Mouse (Mus musculus): ENCODE results near the gene Gne. TPM values are rescaled to one million over a fixed set of nuclear protein-coding genes. Genes with fewer than 3 reads are reported as not detected.

The Gne gene
- 10.6 TPM for polyA plus RNA-seq (2014; fragmentation: Illumina TruSeq; extraction: RNeasy Lipid Tissue Mini Kit (QIAGEN cat#74804); ENCODE audit: low read depth, low replicate concordance)

GRCm38 (mm10) chr4:44083945-44084344, at the start of gene Gne:
Gene Gne, minus strand, starts transcription at chr4:44084177.

DNA sequence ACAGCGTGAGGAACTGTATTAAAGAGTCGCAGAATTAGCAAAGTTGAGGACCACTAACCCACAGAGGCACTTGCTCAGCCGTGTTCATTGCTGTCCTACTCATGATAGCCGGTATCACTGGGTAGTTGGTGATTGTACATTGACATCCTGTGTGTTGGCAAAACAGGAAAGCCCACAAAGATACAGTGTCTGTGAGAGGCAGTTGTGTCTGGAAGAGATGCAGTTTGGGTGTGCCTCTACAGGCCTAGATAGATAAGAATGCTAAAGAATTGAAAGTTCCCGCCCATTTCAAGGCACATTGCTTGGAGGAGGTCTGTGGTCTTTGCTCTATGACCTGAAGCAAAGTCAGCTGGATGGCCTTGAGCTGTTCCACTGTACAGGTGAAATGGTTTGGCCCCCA, 79.9 kb downstream of the Gne start, which contains the start of gene Clta:
Gene Clta (plus strand): TSS at position 327 of the 400 bp plus-strand sequence.

Other genes starting within 250 kb of the Gne start
- not detected for gene Olfr157, start 244.0 kb downstream of the Gne start, polyA plus RNA-seq (2014; fragmentation: Illumina TruSeq; extraction: RNeasy Lipid Tissue Mini Kit (QIAGEN cat#74804); ENCODE audit: low read depth, low replicate concordance)
- gene Olfr155, start 232.6 kb downstream of the Gne start, polyA plus RNA-seq (2014; fragmentation: Illumina TruSeq; extraction: RNeasy Lipid Tissue Mini Kit (QIAGEN cat#74804); ENCODE audit: low read depth, low replicate concordance): not detected
- gene Reck, start 208.6 kb downstream of the Gne start, polyA plus RNA-seq (2014; fragmentation: Illumina TruSeq; extraction: RNeasy Lipid Tissue Mini Kit (QIAGEN cat#74804); ENCODE audit: low read depth, low replicate concordance): 22.4 TPM
- gene Glipr2, start 126.8 kb downstream of the Gne start, polyA plus RNA-seq (2014; fragmentation: Illumina TruSeq; extraction: RNeasy Lipid Tissue Mini Kit (QIAGEN cat#74804); ENCODE audit: low read depth, low replicate concordance): 10.8 TPM
- gene Ccin, start 100.7 kb downstream of the Gne start, polyA plus RNA-seq (2014; fragmentation: Illumina TruSeq; extraction: RNeasy Lipid Tissue Mini Kit (QIAGEN cat#74804); ENCODE audit: low read depth, low replicate concordance): not detected
- 75.8 TPM for gene Clta, start 79.7 kb downstream of the Gne start, polyA plus RNA-seq (2014; fragmentation: Illumina TruSeq; extraction: RNeasy Lipid Tissue Mini Kit (QIAGEN cat#74804); ENCODE audit: low read depth, low replicate concordance)
- 42.7 TPM for gene Rnf38, start 149.6 kb upstream of the Gne start, polyA plus RNA-seq (2014; fragmentation: Illumina TruSeq; extraction: RNeasy Lipid Tissue Mini Kit (QIAGEN cat#74804); ENCODE audit: low read depth, low replicate concordance)
- 1.9 TPM for gene Melk, start 216.7 kb upstream of the Gne start, polyA plus RNA-seq (2014; fragmentation: Illumina TruSeq; extraction: RNeasy Lipid Tissue Mini Kit (QIAGEN cat#74804); ENCODE audit: low read depth, low replicate concordance)